Mouse (Mus musculus): ENCODE results near the gene Gm20388.

Gm20388 gene

DNA sequence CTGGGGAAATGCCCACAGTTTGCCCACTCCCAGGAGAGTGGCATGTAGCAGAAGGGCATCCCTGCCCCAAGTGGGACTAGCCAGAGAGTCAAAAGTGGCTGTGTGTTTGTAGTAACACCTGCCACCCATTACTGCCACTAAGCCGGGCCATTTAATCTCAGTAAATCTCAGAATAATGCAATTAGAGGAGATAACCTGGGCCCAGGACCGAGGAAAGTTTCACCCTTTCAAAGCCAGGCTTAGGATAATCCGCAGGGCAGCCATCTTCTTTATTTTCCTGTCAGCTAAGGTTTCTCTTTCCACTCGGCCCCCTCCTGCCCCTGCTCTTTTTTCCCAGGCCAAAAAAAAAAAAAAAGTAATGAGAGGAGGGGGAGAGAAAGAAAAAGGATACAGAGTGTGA lies 1322.6 kb downstream of the Gm20388 start:
- no peak for DNase-seq (ENCODE audit: inconsistent ontology term)

DNA sequence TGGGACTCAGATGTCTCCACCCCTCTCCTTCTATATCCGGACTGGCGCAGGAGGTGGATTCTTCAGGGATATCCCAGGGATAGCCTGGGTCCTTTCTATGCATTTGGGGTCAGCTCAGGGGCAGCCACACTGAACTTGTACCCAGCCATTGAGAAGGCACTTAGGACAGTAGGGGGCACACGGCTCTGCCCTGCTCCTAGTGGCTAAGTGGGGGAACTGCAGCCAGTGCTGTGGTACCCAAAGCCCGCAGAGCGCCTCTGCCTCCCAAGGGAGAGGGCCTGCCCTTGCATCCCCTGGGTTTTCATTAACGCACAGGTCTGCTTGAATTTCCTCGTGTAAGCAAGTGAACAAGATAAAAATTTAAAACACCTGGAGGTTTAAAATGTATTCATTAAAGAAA lies 1324.3 kb downstream of the Gm20388 start:
- no peak for DNase-seq (ENCODE audit: inconsistent ontology term)

DNA sequence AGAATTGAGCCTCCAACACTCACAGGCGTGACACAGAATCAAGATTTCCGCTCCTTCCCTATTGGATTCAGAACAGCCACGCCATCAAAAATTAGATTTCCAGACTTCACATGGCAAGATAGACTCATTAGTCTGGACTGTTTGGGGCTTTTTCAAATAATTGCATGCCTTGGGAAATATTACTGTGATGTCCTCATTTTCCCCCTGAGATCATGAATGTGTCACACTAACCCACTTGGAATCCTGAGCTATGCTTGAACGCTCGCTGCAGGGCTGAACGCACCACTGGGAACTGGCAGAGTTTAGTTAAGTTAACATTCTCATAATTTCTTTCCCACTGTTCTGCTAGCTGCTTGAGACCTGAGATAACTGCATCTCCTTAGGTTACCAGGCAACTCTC lies 1329.0 kb downstream of the Gm20388 start:
- peak; percentile 80 for DNase-seq (ENCODE audit: inconsistent ontology term)

DNA sequence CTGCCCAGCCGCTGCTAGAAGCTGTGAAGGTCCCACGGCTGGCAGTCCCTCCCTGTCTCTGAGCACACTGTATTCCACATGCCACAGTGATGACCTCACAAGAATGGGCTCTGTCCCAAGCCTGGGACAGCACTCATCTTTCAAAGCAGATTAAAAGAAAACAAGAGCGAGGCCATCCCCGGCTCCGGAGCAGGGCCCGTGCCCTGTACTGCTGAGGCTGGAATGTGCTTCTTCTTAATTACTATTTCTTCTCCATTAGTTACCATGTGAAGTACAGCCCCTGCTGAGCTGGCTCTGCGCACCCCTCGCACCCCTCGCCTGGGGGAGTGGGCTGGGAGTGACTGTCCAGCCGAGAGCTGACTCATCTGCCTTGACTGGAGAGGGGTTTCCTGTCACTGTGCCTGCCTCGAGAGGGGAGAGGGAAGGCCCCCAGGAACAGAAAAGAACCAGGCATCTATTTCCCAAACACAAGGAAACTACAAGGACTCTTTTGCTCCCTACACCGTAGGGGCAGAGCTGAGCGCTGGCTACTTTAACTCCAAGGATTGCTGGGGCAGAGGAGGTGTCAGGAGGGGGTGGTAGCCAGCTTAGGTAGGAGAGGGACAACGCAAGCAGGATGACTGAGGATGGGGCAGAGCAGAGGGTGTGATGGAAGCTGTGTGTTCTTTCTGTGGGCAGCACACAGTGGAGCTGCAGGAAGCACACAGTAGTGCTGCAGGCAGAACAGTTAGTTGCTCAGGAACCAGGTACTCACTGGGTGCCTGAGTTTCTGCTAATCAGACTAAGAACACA lies 1331.3 kb downstream of the Gm20388 start:
- DNase-seq (ENCODE audit: inconsistent ontology term) = peak; percentile 98

DNA sequence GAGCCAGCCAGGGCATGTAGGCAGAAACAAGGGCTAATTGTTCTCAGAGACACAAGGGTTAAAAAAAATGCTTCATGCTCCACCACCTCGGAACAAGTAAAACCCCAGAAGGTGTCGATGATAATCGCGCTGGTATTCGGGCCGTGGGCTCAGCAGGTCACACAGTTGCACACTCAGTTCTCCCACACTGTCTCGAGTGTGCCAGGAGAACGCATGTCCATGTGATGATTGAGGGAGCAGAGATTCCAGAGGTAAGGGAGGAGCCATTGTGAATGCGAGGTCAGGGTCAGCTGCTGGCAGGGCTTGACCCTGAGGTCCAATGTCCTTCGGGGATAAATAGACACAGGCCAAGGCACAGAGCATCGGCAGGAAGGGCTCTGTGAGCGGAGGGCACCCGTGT lies 1332.0 kb downstream of the Gm20388 start:
- DNase-seq (ENCODE audit: inconsistent ontology term) = peak; percentile 76

DNA sequence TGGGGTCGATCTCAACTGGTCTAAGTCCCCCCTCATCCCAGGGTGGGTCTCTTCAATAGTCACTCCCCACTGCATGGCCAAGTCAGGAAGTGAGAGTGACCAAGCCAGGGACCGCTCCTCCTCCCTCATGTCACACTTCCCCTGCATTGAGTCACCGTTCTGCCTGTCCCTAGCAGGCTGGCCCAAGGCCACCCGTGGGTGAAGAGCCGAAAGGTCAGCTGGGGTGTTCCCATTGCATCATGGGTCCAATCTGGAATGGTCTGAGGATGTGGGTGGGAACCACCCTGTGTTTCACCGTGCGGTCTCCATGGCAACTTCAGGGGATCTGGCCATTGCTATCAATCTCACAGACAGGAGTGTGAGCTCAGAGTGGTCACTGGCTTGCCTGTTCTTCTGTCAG lies 1338.2 kb downstream of the Gm20388 start:
- DNase-seq (ENCODE audit: inconsistent ontology term) = no peak

DNA sequence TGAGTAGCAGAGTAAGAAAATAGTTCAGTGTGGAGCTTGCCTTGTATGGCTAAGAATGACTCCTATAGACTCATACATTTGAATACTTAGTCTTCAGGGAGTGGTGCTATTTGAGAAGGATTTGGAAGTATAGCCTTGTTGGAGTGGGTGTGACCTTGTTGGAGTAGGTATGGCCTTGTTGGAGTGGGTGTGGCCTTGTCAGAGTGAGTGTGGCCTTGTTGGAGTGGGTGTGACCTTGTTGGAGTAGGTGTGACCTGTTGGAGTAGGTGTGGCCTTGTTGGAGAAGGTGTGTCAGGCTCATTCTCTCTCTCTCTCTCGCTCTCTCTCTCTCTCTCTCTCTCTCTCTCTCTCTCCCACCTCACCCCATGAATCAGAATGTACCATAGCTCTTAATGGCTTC lies 1338.8 kb downstream of the Gm20388 start:
- DNase-seq (ENCODE audit: inconsistent ontology term) = no peak

DNA sequence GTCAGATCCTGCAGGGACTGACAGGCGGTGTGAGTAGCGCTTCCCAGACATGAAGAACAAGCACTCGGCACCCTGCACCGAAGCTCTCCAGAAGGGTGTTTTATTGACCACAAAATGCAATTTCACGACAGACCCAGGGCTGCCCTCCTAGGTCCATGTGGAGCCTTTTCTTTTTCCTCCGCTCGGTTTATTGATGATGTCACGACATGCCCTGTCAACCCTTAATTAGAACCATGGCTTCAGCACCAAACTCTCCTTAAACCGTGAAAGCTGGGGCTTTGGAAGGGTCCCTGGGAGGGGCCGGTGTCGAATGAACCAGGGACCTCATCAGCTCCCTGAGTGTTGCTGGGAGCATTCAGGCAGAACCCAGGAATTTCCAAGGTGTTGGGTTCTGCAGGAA lies 1340.4 kb downstream of the Gm20388 start:
- no peak for DNase-seq (ENCODE audit: inconsistent ontology term)

DNA sequence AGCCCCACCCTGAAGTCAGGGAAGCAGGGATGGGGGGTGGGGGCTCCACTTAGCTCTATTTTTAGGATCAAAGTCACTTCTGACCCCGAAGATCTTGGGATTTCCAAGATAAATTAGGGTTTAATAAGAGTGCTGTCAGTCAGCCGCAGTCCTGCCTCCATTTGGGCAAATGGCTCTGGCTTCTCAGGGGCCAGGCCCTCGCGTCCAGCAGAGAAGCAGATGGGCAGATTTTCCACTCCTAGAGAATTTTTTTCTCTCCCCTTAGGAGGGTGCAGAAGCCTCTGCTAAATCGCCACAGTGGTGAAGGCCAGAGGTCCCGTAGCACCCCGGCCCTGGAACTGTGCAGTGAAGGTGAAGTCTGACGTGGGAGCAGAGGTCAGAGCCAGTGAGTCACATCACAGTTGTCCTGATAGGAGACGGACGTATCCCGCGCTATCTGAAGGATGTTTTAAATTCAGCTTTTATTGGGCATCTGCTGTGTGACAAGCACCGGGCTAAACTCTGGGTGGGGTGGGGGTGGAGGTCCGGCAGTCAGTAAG lies 1345.2 kb downstream of the Gm20388 start:
- no peak for DNase-seq (ENCODE audit: inconsistent ontology term)

DNA sequence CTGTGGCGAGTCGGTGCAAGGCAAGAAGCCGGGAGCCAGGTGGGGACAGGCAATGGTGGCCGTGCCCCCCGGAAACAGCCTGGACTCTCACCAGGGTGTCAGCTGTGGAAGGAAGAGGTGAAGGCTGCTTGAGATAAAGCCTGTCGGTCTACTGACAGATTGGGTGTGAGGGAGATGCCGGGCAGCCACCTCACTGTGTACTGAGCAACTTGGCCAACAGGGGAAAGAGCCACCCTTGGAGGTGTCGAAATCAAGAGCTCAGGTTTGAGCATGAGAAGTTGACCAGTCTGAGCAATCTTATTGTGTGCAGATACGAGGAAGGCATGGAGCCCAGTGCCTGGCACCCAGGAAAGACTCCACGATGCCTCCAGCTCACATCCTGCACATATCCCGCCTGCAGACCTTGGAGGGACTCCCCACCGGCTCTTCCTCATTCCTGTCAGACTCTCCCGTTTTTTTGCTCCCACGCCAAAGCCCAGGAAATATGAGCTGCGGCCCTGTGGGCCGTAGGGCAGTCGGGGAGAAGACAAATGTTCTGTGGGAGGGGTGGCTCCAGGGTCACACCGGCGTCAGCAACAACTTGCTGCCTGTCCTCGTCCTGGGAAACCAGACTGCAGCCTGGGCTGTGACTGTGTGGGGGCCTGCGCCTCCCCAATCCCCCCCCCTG lies 1347.6 kb downstream of the Gm20388 start:
- DNase-seq (ENCODE audit: inconsistent ontology term) = no peak

DNA sequence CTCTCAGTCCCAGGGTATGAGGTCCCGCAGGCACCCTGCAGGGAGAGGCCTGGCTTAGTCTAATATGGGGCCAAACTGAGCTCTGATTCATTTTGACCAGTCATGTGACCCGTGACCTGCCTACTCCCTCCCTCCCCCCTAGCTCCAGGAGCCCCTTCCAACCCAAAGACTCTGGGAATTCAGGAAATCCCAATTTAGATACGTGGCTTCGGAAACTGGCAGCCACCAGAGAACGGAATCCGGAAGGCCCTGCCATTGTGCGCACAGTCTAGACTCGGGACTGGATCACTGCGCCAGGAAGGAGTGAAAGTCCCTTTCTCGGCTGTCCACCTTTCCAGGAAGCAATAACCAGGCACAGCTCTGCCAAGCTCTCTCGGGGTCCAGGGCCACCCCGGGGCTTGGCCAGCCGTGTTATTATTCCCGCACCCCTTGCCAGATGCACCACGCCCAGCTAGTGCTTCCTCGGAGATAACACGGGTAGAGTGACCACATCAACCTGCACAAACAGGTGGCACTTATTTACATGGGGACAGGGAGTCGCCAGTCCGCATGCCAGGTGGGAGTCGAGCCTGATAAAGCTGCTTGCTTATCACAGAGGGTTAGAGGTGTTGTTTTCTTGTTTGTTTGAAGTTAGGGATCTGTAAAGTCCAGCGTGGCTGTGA lies 1352.2 kb downstream of the Gm20388 start:
- peak; percentile 56 for DNase-seq (ENCODE audit: inconsistent ontology term)

DNA sequence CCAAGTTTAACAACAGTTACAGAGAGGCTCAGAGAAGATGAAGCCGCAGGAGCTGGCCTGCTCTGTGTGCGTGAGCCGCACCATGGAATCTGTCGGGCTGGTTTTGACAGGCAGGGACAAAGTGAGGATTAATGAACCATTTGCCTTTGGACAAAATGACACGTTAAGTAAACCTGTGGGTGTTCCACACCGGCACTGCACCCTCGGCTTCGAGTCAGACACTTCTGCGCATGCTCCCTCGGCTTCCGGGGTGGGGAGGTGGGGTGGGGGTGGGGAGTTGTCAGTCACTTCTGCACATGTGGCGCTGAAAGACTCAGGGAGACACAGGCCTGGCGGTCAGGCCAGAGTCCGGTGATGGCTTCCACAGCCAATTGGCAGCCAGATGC lies 1352.7 kb downstream of the Gm20388 start:
- no peak for DNase-seq (ENCODE audit: inconsistent ontology term)

DNA sequence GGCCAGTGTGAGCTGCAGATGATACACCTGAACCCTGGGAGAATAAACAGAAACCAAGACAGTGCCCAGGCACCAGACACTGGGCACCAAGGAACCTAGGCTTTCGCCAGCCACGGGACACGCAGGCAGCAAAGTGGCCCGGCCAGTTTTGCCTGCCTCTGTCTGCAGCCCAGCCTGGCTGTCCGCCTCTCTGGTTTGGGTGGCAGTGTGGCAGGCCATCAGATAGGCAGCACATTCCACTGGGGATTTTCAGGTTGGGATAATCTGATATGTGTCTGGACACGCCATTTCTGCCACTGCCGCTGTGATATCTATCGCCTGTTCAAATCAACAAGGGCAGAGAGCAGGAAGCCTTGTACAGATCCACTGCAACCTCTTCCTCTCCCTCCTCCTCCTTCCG lies 1353.6 kb downstream of the Gm20388 start:
- no peak for DNase-seq (ENCODE audit: inconsistent ontology term)

DNA sequence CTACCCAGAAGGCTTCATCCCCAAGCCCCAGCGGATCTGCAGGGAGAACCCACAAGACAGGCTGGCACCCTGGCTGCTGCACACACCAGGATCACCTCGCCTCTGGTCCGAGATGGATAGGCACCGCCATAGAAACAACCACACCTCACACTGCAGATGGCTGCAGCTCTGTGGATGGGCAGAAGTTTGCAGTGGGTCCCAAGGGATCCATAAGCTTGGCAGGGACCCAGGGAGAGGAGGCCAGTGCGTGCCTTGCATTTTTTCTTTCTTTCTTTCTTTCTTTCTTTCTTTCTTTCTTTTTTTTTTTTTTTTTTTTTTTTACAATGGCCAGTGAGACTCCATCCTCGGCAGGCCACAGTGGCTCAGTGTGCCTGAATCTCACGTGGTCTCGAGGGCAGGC lies 1360.9 kb downstream of the Gm20388 start:
- no peak for DNase-seq (ENCODE audit: inconsistent ontology term)

DNA sequence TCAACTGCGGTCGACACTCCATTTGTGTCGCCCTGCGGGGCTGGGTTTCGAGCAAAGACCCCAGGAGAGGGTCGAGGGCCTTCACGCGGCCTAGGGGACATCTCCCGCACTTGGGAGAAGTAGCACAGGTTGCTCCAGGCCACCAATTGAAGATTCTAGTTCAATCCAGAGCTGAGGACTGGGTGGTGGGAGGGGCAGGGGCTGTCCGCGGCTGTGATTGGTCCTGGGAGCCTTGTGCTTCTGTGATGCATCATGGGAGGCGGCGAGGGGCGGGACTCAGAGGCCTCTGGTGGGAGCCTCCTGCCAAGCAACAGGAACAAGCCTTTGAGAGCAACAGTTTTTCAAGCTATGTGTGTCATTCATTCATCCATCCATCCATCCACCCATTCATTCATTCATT lies 1362.6 kb downstream of the Gm20388 start:
- DNase-seq (ENCODE audit: inconsistent ontology term) = peak; percentile 47

DNA sequence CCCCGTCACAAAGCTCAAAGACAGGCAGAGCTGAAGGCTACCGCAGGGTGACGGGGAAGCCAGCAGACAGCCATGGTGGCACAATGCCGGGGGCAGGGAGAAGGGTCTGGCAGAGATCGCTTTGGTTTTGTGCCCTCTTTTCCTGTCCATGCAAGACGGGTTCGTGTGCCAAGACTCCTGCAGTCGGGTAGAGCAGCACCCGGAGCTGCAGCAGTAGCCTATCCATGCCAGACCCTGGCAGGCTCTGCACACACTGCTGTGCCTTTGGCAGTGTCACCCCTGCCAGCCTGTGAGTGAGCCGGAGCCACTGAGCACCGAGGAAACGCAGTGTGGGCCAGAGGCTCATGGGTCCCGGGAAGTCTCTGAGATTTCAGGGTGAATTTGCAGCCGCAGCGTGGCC lies 1363.0 kb downstream of the Gm20388 start:
- DNase-seq (ENCODE audit: inconsistent ontology term) = no peak

DNA sequence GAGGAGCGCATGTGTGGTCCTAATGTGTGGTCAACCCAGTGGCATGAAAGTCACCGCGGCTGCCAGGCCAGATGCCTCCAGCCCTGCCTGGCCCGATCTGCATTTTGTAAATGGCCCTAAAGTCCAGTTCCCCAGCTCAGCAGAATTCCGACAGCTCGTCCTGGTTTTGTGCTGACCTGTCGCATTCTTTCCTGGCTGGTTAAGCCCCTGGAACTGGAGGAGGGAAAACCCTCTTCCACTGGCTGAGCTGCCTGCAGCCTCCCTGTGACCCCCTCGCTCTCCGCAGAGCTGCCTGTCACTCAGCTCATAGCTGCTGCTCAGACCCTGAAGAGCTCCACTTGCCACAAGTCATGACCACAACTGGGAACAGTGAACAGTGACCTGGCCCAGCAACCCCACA lies 1369.8 kb downstream of the Gm20388 start:
- peak; percentile 55 for DNase-seq (ENCODE audit: inconsistent ontology term)

DNA sequence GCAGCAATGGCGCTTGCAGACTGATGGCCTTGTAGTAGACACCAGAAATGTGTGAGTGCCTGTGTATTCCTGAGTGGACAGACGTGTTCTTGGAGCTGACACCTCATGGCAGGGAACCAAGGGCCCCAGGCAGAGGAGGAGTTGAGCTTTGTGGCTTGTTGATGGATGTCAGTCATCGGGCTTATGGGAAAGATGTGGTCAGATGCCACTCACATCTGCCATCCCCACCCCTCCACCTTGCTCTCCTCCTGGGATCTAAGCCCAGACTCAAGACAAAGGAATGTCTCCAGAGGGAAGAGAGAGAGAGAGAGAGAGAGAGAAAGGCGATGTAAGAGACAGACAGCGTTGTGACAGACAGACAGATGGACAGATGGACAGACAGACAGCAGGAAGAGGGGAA lies 1378.7 kb downstream of the Gm20388 start:
- DNase-seq (ENCODE audit: inconsistent ontology term) = no peak

DNA sequence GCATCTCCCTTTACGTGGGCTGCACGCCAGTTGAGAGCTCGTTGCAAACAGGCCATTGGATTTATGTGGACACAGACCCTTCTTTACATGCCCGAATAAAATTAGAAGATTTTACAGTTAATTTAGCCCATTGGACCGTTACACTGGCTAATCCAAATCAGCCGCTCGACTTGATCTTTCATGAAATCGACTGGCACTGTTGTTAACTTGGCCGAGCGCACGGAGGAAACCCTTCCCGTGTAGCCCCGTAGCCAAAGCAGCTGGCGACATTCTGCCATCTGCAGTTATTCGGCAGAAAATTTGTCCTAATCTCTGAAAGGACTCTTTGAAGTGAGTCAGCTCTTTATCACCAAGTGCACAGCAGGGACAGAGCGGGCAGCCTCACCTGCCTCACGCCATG lies 1379.9 kb downstream of the Gm20388 start:
- DNase-seq (ENCODE audit: inconsistent ontology term) = no peak

DNA sequence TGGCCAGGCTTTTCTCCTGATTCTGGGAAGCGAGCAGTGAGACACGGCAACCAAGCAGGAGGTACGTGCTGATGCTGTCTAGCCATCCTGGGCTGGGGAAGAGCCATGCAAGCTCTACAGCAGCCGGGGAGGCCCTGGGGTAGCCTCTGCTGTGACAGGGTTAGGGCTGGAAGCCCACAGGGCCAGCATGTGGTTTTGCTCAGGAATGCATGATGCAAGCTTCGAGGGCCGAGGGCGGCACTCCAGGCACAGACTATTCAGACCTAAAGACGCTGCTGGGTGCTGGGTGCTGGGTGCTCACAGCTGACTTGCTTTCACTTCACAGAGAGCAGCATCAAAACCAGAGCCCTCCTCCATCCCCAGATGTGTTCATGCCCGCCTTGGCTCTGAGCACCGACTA lies 1382.8 kb downstream of the Gm20388 start:
- no peak for DNase-seq (ENCODE audit: inconsistent ontology term)

DNA sequence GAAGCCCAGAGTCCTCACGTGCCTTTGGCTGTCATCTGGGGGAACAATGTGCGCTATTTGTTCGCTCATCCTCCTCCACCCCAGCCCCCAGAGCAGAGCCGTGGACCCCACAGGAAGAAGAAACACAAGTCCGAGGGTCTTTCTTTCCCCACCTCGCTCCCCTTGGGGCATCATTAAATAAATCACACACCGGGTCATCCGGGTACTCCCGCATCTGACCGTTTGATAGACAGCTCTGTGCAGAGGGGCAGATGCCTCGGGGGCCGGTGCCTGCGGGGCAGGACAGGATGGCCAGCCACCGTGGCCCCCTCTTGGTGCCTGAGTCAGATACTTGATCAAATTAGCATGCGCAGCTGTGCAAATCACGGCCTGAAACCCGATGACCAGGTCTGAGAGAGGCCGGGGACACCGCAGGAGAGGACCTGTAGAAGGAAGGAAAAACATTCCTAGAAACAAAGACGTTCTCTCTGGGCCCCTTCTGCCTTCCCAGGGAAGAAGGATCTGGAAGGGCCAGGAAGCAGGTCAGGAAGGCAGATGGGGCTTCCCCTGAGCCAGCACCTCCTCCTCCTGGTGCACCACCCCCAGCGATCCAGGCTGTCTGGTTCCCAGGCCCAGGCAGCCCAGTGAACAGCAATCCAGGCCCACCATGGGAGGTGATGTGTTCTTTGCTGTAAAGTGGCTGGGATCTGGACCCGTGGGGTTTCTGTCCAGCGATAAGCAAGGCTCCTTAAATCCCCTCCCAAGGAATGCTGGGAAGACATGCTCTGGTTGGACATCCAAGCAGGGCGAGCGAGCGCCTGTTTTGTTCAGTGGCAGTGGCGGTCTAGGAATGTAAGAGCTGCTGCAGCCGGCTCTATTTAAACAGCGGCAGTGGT lies 1383.8 kb downstream of the Gm20388 start:
- DNase-seq (ENCODE audit: inconsistent ontology term) = no peak

DNA sequence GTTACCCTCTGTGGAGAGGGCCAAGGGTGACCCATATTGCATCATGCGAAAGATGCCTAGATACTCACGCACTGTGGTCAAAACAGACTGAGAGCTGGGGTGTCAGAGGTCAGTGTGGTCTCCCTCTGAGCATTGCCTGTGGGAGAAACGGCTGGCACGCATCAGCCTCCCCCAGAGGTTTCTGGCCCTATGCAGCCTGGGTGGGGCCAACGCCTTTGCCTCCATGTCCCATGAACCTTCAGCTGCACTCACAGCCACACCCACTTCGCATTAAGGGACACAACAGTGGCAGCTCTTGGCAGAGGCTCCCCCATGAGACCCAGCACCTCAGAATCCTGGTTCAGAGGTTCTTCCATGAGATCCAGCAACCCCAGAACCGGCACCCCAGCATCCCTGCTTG lies 1385.4 kb downstream of the Gm20388 start:
- DNase-seq (ENCODE audit: inconsistent ontology term) = no peak

All from Muller cell, postnatal 12 days (primary cell).